Mouse (Mus musculus) liver, postnatal 0 days (tissue): Measurements from ENCODE around the gene Ppm1b.

Experiments
- CTCF ChIP-seq: sonication (generic); IDR thresholded peaks from 2 replicates; pipeline ENCODE4 v1.5.1; 2016; ENCODE audit warnings: antibody characterized with exemption, low read depth
- EP300 ChIP-seq: IDR thresholded peaks from 2 replicates; pipeline ENCODE4 v1.6.1; 2016; ENCODE audit warnings: antibody characterized with exemption, low read depth, mild to moderate bottlenecking

GRCm38 (mm10) chr17:84937220-84937619, 19.3 kb upstream of the Ppm1b start:
- no peak for TF ChIP-seq CTCF
- no peak for TF ChIP-seq EP300
